Mouse (Mus musculus): ENCODE results near the gene Gm9857. TPM values are rescaled to one million over a fixed set of nuclear protein-coding genes. Genes with fewer than 3 reads are reported as not detected.

The Gm9857 gene
- total and polyA plus RNA-seq, 3 experiments: not detected

- Histone ChIP-seq H3K27ac (ENCODE audit: control insufficient read depth, low read depth, low read length) (no peak overlapping the region), H3K27me3 (ENCODE audit: control insufficient read depth in 1 of 2, insufficient read depth in 2 of 2, low read length in 2 of 2) (no peaks in the 10 kb centered on the region), H3K9me3 (replicated peaks; ENCODE audit: insufficient read depth, low read length) (no peaks in the 10 kb centered on the region), H3K4me1 (ENCODE audit: control insufficient read depth in 1 of 2, insufficient read depth in 2 of 2, low read length in 2 of 2) (peaks cover 0 to 1% of the 10 kb centered on the region in 2 experiments; a peak in 1 of 4 replicates), H3K9ac (ENCODE audit: control insufficient read depth, low read depth, low read length, poor library complexity, severe bottlenecking) (no peak overlapping the region), H3K79me2 (ENCODE audit: control insufficient read depth, insufficient read depth, low read length, poor library complexity) (no peaks in the 10 kb centered on the region), H3K36me3 (ENCODE audit: control insufficient read depth in 1 of 2, insufficient read depth in 2 of 2, low read length in 2 of 2) (0 out of 4 replicates have a peak, but pooled peaks cover 0 to under 1% of the 10 kb centered on the region in 2 experiments), H3K4me3 (ENCODE audit: control insufficient read depth in 1 of 2, insufficient read depth in 1 of 2, low read depth in 2 of 2, low read length in 2 of 2) (no peak overlapping the region)
- no peak for DNase-seq (ENCODE audit: low read depth, low spot score)
- TF ChIP-seq GABPA (IDR thresholded peaks at IDR 0.05; ENCODE audit: low read depth, low read length): no peak
- no peak for TF ChIP-seq ZC3H11A (IDR thresholded peaks at IDR 0.05; ENCODE audit: low read depth, low read length)
- TF ChIP-seq ETS1 (IDR thresholded peaks at IDR 0.05; ENCODE audit: low read depth, low read length): no peak
- TF ChIP-seq UBTF (IDR thresholded peaks at IDR 0.05; ENCODE audit: borderline replicate concordance, insufficient read depth, low read depth, low read length): no peak
- TF ChIP-seq ELF1 (IDR thresholded peaks at IDR 0.05; ENCODE audit: low read depth, low read length): no peak
- TF ChIP-seq HCFC1 (IDR thresholded peaks at IDR 0.05; ENCODE audit: low read depth, low read length): no peak
- TF ChIP-seq ZNF384 (IDR thresholded peaks at IDR 0.05; ENCODE audit: low read depth, low read length): no peak
- TF ChIP-seq CTCF (IDR thresholded peaks at IDR 0.05 in 2 of 3, conservative IDR thresholded peaks at IDR 0.05 in 1 of 3; ENCODE audit: control insufficient read depth in 1 of 3, insufficient read depth in 1 of 3, low read depth in 2 of 3, low read length in 3 of 3, poor library complexity in 1 of 3, severe bottlenecking in 1 of 3): no peak
- no peak for TF ChIP-seq MAFK (IDR thresholded peaks at IDR 0.05; ENCODE audit: borderline replicate concordance, low read depth, low read length)
- no peak for TF ChIP-seq BHLHE40 (IDR thresholded peaks at IDR 0.05; ENCODE audit: borderline replicate concordance, low read depth, low read length)
- no peak for TF ChIP-seq TAL1 (IDR thresholded peaks at IDR 0.05; ENCODE audit: low read length)
- TF ChIP-seq ZMIZ1 (IDR thresholded peaks at IDR 0.05; ENCODE audit: low read depth, low read length): no peak
- TF ChIP-seq MEF2A (IDR thresholded peaks at IDR 0.05; ENCODE audit: extremely low read depth, insufficient replicate concordance, low read depth, low read length, poor library complexity, severe bottlenecking): no peak
- no peak for TF ChIP-seq RAD21 (IDR thresholded peaks at IDR 0.05; ENCODE audit: low read depth, low read length)
- no peak for TF ChIP-seq MYC (IDR thresholded peaks at IDR 0.05; ENCODE audit: low read depth, low read length)
These were observed 48.2 kb downstream of the Gm9857 start for GRCm38 (mm10) chr3:108892080-108892479.

Other genes with a start within 250 kb of the Gm9857 start
- 17.6 and 21.7 TPM in 2 replicates for gene Gpsm2, start 218.1 kb downstream of the Gm9857 start, total RNA-seq (2012; rRNA removed)
- 10 to 100 TPM in 1 of 2 experiments, not detected in 1; 27.5 TPM for gene Gpsm2, start 218.1 kb downstream of the Gm9857 start, polyA plus RNA-seq (2012; ENCODE audit: insufficient read depth in 1 of 2, insufficient read length in 2 of 2, low read depth in 1 of 2, low replicate concordance in 2 of 2, missing spikeins in 1 of 2)
- not detected in 2 replicates for gene Aknad1, start 200.8 kb downstream of the Gm9857 start, total RNA-seq (2012; rRNA removed)
- gene Aknad1, start 200.8 kb downstream of the Gm9857 start, polyA plus RNA-seq (2012; ENCODE audit: insufficient read depth in 1 of 2, insufficient read length in 2 of 2, low read depth in 1 of 2, low replicate concordance in 2 of 2, missing spikeins in 1 of 2): under 1 TPM in 1 of 2 experiments, not detected in 1; 0.06 TPM
- 19.2 and 32.2 TPM in 2 replicates for gene Stxbp3, start 99.9 kb downstream of the Gm9857 start, total RNA-seq (2012; rRNA removed)
- 10 to 100 TPM in 1 of 2 experiments, not detected in 1; 15.9 TPM for gene Stxbp3, start 99.9 kb downstream of the Gm9857 start, polyA plus RNA-seq (2012; ENCODE audit: insufficient read depth in 1 of 2, insufficient read length in 2 of 2, low read depth in 1 of 2, low replicate concordance in 2 of 2, missing spikeins in 1 of 2)
- 0.10 TPM in 1 of 2 replicates, not detected in the other for gene Fndc7, start 50.4 kb downstream of the Gm9857 start, total RNA-seq (2012; rRNA removed)
- gene Fndc7, start 50.4 kb downstream of the Gm9857 start, polyA plus RNA-seq (2012; ENCODE audit: insufficient read depth in 1 of 2, insufficient read length in 2 of 2, low read depth in 1 of 2, low replicate concordance in 2 of 2, missing spikeins in 1 of 2): under 1 TPM in 1 of 2 experiments, not detected in 1; 0.13 TPM
- 37.0 and 43.0 TPM in 2 replicates for gene Prpf38b, start 28.7 kb downstream of the Gm9857 start, total RNA-seq (2012; rRNA removed)
- gene Prpf38b, start 28.7 kb downstream of the Gm9857 start, polyA plus RNA-seq (2012; ENCODE audit: insufficient read depth in 1 of 2, insufficient read length in 2 of 2, low read depth in 1 of 2, low replicate concordance in 2 of 2, missing spikeins in 1 of 2): 100 to 1,000 TPM; 128 to 138 TPM
- gene Henmt1, start 572 bp downstream of the Gm9857 start, total RNA-seq (2012; rRNA removed): 0.10 TPM in 1 of 2 replicates, not detected in the other
- under 1 TPM in 1 of 2 experiments, not detected in 1; 0.08 TPM for gene Henmt1, start 572 bp downstream of the Gm9857 start, polyA plus RNA-seq (2012; ENCODE audit: insufficient read depth in 1 of 2, insufficient read length in 2 of 2, low read depth in 1 of 2, low replicate concordance in 2 of 2, missing spikeins in 1 of 2)
- 13.0 and 14.1 TPM in 2 replicates for gene Fam102b, start 87.2 kb upstream of the Gm9857 start, total RNA-seq (2012; rRNA removed)
- gene Fam102b, start 87.2 kb upstream of the Gm9857 start, polyA plus RNA-seq (2012; ENCODE audit: insufficient read depth in 1 of 2, insufficient read length in 2 of 2, low read depth in 1 of 2, low replicate concordance in 2 of 2, missing spikeins in 1 of 2): 10 to 100 TPM; 10.4 to 26.9 TPM
- gene Slc25a54, start 140.0 kb upstream of the Gm9857 start, total RNA-seq (2012; rRNA removed): not detected in 2 replicates
- not detected for gene Slc25a54, start 140.0 kb upstream of the Gm9857 start, polyA plus RNA-seq (2012; ENCODE audit: insufficient read depth in 1 of 2, insufficient read length in 2 of 2, low read depth in 1 of 2, low replicate concordance in 2 of 2, missing spikeins in 1 of 2)
- gene Slc25a24, start 182.7 kb upstream of the Gm9857 start, total RNA-seq (2012; rRNA removed): 5.5 and 5.6 TPM in 2 replicates
- gene Slc25a24, start 182.7 kb upstream of the Gm9857 start, polyA plus RNA-seq (2012; ENCODE audit: insufficient read depth in 1 of 2, insufficient read length in 2 of 2, low read depth in 1 of 2, low replicate concordance in 2 of 2, missing spikeins in 1 of 2): 10 to 100 TPM in 1 of 2 experiments, not detected in 1; 14.3 TPM

Measured in MEL (cell line).